Mouse (Mus musculus): ENCODE measurements around the gene Rpl36a-ps1. TPM values are rescaled to one million over a fixed set of nuclear protein-coding genes. Genes with fewer than 3 reads are reported as not detected.

Rpl36a-ps1 gene
- total and polyA plus RNA-seq, 2 experiments from 2014 or later = 8.2 TPM; not detected in 1

DNA sequence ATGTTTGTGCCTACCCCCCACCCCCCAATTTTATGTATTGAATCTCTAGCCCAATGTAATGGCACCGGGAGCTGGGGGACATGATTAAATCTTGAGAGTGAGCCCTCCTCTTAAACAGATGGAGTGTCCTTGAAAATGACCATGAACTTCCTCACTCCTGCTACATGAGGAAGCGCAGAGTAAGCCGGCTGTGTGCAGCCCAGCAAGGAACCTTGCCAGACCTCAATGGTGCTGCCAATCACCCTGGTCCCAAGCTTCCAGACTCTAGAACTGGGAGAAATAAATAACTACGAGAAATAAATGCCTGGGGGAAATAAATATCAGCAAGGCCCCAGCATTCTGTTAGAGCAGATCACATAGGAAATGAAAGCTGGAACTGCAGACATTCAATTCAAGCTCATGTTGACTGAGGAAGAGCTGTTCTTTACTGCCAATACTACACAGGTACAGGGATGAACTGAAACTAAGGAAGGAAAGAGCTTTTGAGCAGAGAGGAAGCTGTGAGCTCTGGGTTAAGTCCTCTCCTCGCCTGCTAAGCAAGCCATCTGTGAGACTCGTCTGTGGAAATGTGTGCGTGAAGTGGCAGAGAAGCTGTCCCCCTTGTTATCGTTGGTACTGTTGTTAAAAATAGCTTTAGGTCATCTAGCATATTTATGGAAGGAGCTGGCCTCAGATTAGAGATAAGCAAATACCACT lies 16.3 kb upstream of the Rpl36a-ps1 start:
- no peak for DNase-seq
- 62% methylated on average over 8 of the region's 8 CpGs for WGBS
- Histone ChIP-seq H3K4me2 (ENCODE audit: low read depth) (no peak overlapping the region), H3K4me1 (ENCODE audit: insufficient read depth) (no peaks in the 10 kb centered on the region), H3K27me3 (ENCODE audit: insufficient read depth, low read length) (no peaks in the 10 kb centered on the region), H3K4me3 (ENCODE audit: low read depth, low read length) (no peak overlapping the region), H3K36me3 (ENCODE audit: insufficient read depth) (no peaks in the 10 kb centered on the region), H3K9me3 (ENCODE audit: low read length) (no peaks in the 10 kb centered on the region), H3K9ac (no peak overlapping the region), H3K27ac (ENCODE audit: low read depth, low read length) (no peak overlapping the region)
- no peak for TF ChIP-seq CTCF (IDR thresholded peaks at IDR 0.05; ENCODE audit: low read depth)
- 0 out of 2 replicates have a peak, but pooled peaks have one; percentile 10 for ATAC-seq

DNA sequence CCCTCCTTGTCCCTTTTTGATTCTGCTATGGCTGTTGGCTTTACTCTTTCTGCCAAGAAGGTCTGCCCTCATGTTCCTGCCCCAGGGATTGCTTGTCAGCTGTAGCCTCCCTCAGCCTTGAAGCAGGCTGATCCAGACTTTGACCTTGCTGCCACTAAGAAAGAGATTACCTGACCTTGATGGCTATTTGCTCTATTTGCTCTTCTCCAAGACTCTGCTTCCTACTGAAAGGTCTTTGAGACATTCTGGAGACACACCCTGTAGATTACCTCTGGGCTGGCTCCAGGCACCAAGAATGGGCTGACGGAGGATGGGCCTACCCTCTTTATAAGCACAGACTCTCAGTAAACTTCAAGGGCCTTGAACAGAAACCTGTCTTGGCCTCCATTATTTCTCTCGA lies 1.6 kb downstream of the Rpl36a-ps1 start:
- DNase-seq (no peak), ATAC-seq (no peak)
- H3K9ac ChIP-seq = no peak overlapping the region
- no peaks in the 10 kb centered on the region for H3K36me3 ChIP-seq (ENCODE audit: insufficient read depth)
- H3K4me2 ChIP-seq (ENCODE audit: low read depth) = no peak overlapping the region
- H3K27ac ChIP-seq (ENCODE audit: low read depth, low read length) = no peak overlapping the region
- no peaks in the 10 kb centered on the region for H3K4me1 ChIP-seq (ENCODE audit: insufficient read depth)
- H3K4me3 ChIP-seq (ENCODE audit: low read depth, low read length) = no peak overlapping the region
- TF ChIP-seq CTCF (IDR thresholded peaks at IDR 0.05; ENCODE audit: low read depth) = no peak
- H3K27me3 ChIP-seq (ENCODE audit: insufficient read depth, low read length) = no peaks in the 10 kb centered on the region
- no peaks in the 10 kb centered on the region for H3K9me3 ChIP-seq (ENCODE audit: low read length)
- WGBS = 88% methylated on average over 2 of the region's 2 CpGs

- Histone ChIP-seq H3K27ac (ENCODE audit: low read depth, low read length) (no peak overlapping the region), H3K4me2 (ENCODE audit: low read depth) (no peak overlapping the region), H3K36me3 (ENCODE audit: insufficient read depth) (no peaks in the 10 kb centered on the region), H3K4me1 (ENCODE audit: insufficient read depth) (no peaks in the 10 kb centered on the region), H3K4me3 (ENCODE audit: low read depth, low read length) (no peak overlapping the region), H3K9me3 (ENCODE audit: low read length) (no peaks in the 10 kb centered on the region), H3K9ac (no peak overlapping the region), H3K27me3 (ENCODE audit: insufficient read depth, low read length) (no peaks in the 10 kb centered on the region)
- no peak for DNase-seq
- ATAC-seq = no peak
- WGBS = 53% methylated on average over 3 of the region's 3 CpGs
- TF ChIP-seq CTCF (IDR thresholded peaks at IDR 0.05; ENCODE audit: low read depth) = no peak
Observed at GRCm38 (mm10) chr14:98990636-98991035, 3.5 kb downstream of the Rpl36a-ps1 start.

DNA sequence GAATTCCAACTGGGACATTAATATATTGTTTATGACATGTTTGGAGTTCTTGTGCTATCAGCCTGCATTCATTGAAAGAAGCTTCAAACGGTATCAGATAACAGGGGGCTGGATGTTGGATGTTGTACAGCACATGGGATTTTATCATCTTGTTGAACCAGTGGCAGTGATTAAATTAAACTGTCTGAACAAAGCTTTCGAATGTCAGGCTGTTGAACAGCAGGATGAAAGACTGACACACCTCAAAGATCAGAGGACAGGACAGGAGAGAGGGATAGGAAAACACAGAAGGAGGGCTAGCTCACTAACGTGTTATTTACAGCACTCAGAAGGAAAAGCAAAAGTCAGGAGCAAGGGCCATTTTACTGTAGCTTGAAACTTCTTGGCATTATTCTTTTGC lies 4.3 kb downstream of the Rpl36a-ps1 start:
- no peak overlapping the region for H3K9ac ChIP-seq
- no peaks in the 10 kb centered on the region for H3K9me3 ChIP-seq (ENCODE audit: low read length)
- H3K36me3 ChIP-seq (ENCODE audit: insufficient read depth) = no peaks in the 10 kb centered on the region
- H3K4me3 ChIP-seq (ENCODE audit: low read depth, low read length) = no peak overlapping the region
- TF ChIP-seq CTCF (IDR thresholded peaks at IDR 0.05; ENCODE audit: low read depth) = no peak
- no peak overlapping the region for H3K4me2 ChIP-seq (ENCODE audit: low read depth)
- ATAC-seq = no peak
- DNase-seq = no peak
- no peaks in the 10 kb centered on the region for H3K27me3 ChIP-seq (ENCODE audit: insufficient read depth, low read length)
- 34% methylated on average over 3 of the region's 3 CpGs for WGBS
- H3K4me1 ChIP-seq (ENCODE audit: insufficient read depth) = no peaks in the 10 kb centered on the region
- H3K27ac ChIP-seq (ENCODE audit: low read depth, low read length) = no peak overlapping the region

DNA sequence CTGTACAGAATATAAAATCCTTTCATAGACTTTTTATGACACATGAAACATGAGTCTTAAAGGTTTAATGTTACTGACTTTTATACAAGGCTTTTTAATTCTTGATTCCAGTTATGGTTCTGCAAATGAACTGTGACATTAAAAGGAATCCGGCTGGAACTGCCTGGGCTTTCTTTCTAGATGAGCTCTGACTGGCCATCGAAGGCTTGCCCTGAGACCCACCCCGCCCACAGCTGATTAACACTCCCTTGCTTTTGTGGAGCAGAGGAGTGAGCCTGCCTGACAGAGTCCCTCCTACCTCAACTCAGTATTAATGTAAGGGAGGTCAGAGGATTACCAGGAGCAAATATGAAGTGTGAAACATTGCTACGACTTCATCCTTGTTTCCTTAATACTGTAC lies 22.2 kb downstream of the Rpl36a-ps1 start:
- TF ChIP-seq CTCF (IDR thresholded peaks at IDR 0.05; ENCODE audit: low read depth) = no peak
- no peak overlapping the region for H3K4me3 ChIP-seq (ENCODE audit: low read depth, low read length)
- no peak overlapping the region for H3K4me2 ChIP-seq (ENCODE audit: low read depth)
- DNase-seq (no peak), ATAC-seq (no peak)
- 21% methylated on average over 4 of the region's 4 CpGs for WGBS
- H3K27ac ChIP-seq (ENCODE audit: low read depth, low read length) = no peak overlapping the region
- no peaks in the 10 kb centered on the region for H3K4me1 ChIP-seq (ENCODE audit: insufficient read depth)
- no peak overlapping the region for H3K9ac ChIP-seq
- no peaks in the 10 kb centered on the region for H3K36me3 ChIP-seq (ENCODE audit: insufficient read depth)
- no peaks in the 10 kb centered on the region for H3K27me3 ChIP-seq (ENCODE audit: insufficient read depth, low read length)
- no peaks in the 10 kb centered on the region for H3K9me3 ChIP-seq (ENCODE audit: low read length)

GRCm38 (mm10) chr14:98958978-98959658 lies 35.0 kb downstream of the Rpl36a-ps1 start:
- peak; percentile 43 for ATAC-seq
- Histone ChIP-seq H3K27ac (ENCODE audit: low read depth, low read length) (no peak overlapping the region), H3K36me3 (ENCODE audit: insufficient read depth) (no peaks in the 10 kb centered on the region), H3K9ac (no peak overlapping the region), H3K4me3 (ENCODE audit: low read depth, low read length) (no peak overlapping the region; the same call in 1 of the 2 replicates), H3K4me1 (ENCODE audit: insufficient read depth) (no peaks in the 10 kb centered on the region), H3K27me3 (ENCODE audit: insufficient read depth, low read length) (no peaks in the 10 kb centered on the region), H3K9me3 (ENCODE audit: low read length) (no peaks in the 10 kb centered on the region), H3K4me2 (ENCODE audit: low read depth) (no peak overlapping the region)
- peak; percentile 35 for DNase-seq
- 65% methylated on average over 17 of the region's 17 CpGs for WGBS
- peak; percentile 21; the same call in 1 of the 2 replicates for TF ChIP-seq CTCF (IDR thresholded peaks at IDR 0.05; ENCODE audit: low read depth)

GRCm38 (mm10) chr14:98956788-98957187 lies 37.3 kb downstream of the Rpl36a-ps1 start:
- H3K9me3 ChIP-seq (ENCODE audit: low read length) = no peaks in the 10 kb centered on the region
- H3K4me2 ChIP-seq (ENCODE audit: low read depth) = no peak overlapping the region
- DNase-seq = no peak
- TF ChIP-seq CTCF (IDR thresholded peaks at IDR 0.05; ENCODE audit: low read depth) = no peak
- no peaks in the 10 kb centered on the region for H3K4me1 ChIP-seq (ENCODE audit: insufficient read depth)
- H3K27me3 ChIP-seq (ENCODE audit: insufficient read depth, low read length) = no peaks in the 10 kb centered on the region
- H3K27ac ChIP-seq (ENCODE audit: low read depth, low read length) = no peak overlapping the region
- H3K36me3 ChIP-seq (ENCODE audit: insufficient read depth) = no peaks in the 10 kb centered on the region
- ATAC-seq = no peak
- 92% methylated on average over 9 of the region's 9 CpGs for WGBS
- no peak overlapping the region for H3K4me3 ChIP-seq (ENCODE audit: low read depth, low read length)
- no peak overlapping the region for H3K9ac ChIP-seq

Data from forebrain, postnatal 0 days (tissue).